Mouse (Mus musculus): ENCODE results near the gene Arfgap2.
"Not testable (repeated sequence)": the region's sequence is repeated elsewhere in the genome, so short reads cannot be mapped to it uniquely, and the experiment has no call there.

The Arfgap2 gene

DNA sequence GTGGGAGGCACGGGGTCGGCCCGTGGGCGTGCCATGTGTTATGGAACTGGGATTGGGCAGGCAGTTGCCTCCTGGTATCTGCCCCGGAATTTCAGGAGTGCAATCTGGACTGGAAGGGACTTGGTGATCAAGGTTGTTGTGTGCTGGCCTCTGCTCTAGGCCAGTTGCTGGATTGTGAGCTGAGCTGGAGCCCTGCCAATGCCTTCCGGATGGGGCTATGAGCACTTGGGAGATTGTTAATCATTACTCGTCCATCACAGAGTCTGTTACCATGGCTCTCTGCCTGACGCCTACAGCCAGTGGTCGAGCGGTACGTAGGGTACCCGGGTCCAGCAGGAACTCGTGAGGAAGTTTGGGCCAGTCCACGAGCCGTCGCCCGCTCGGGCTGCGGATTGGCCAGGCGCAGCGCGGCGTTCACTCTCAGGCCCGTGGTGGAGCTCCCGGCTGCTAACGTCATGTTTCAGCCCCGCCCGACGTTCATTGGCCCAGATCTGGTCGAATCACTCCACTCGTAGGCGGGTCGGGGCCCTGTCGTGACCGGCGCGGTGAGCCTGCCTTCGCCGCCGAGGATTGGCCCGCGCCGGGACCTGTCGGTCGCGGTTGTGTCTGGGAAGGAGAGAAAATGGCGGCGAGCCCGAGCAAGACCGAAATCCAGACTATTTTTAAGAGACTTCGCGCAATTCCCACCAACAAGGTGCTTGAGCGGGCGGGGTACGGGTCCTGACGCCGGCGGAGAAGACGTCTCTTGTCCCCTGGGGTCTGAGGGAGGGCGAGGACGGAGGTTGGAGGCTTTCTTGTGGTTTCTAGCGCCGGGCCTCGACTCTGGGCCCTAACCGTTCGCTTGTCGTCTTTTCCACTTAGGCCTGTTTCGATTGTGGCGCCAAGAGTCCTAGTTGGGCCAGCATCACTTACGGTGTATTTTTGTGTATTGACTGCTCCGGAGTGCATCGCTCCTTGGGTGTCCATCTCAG lies at the start of gene Arfgap2:
Gene Arfgap2, plus strand, starts transcription at position 264 of the 971 bp plus-strand sequence.
- peak; percentile 96 for DNase-seq (ENCODE audit: low read depth)

GRCm38 (mm10) chr2:91217032-91217431 lies 47.7 kb upstream of the Arfgap2 start:
- no peak for DNase-seq (ENCODE audit: low read depth)

- no peak for DNase-seq (ENCODE audit: low read depth)
These were observed 44.3 kb upstream of the Arfgap2 start for GRCm38 (mm10) chr2:91220501-91220900.

GRCm38 (mm10) chr2:91223614-91224013 lies 41.2 kb upstream of the Arfgap2 start:
- DNase-seq (ENCODE audit: low read depth): no peak

- no peak for DNase-seq (ENCODE audit: low read depth)
These were observed 35.0 kb upstream of the Arfgap2 start for GRCm38 (mm10) chr2:91229735-91230134.

DNA sequence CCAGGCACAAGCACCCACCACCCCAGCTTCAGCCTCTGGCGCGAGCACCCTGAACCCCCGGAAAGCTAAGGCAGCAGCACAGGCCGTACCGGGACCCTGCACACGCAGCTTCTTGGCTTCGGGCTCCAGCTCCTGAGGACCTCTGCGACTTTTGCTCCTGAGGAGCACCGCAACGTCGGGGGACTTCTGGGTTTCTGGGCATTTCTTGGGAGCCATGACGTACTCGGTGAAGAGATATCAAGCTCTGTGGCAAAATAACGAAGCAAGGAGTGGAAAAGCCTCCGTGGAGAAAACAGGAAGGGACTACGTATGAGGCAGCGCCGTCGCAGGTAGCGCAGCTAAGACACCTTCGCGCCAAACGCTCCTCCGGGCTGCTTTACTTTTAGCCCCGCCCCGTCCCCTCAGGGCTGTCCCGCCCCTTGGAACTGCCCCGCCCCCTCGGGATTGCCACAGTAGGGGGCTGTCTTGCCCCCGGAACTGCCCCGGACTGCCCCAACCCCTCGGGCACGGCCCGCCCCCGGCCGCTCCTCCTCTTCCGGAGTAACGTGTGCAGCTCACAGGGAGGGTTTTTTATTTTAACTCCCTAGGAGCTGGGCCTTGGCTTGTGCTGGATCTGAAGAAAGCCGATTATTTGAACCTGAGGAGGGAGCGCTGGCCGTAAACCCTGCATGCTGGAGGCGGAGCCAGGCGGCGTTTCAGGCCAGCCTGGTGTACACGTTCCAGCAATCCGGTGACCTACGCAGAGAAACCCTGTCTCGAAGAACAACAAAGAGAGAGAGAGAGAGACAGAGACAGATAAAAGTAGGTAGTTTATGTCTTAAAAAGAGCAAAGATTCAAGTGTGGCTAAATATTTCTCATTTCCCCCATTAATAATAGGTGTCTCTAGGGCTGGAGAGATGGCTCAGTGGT lies 27.9 kb upstream of the Arfgap2 start, which contains the start of gene Ddb2:
Gene Ddb2, minus strand, starts transcription at position 382 of the 910 bp plus-strand sequence.
- DNase-seq (ENCODE audit: low read depth): peak; percentile 90

DNA sequence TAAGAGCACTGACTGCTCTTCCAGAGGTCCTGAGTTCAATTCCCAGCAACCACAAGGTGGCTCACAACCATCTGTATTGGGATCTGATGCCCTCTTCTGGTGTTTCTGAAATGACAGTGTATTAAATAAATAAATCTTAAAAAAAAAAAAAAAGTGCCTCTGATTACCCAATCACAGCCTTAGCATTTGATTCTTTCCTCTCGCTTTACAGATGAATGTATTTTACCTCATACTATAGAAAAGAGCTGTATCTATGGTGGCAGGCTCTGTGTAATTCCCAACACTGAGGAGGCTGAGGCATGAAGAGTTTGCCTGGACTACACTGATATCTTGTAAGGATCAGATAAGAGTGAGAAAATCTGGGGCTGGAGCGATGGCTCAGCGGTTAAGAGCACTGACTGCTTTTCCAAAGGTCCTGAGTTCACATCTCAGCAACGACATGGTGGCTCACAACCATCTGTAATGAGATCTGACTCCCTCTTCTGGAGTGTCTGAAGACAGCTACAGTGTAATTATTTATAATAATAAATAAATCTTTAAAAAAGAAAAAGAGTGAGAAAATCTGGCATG lies 27.2 kb upstream of the Arfgap2 start:
- DNase-seq (ENCODE audit: low read depth): not testable (repeated sequence)

GRCm38 (mm10) chr2:91242547-91242946 lies 22.2 kb upstream of the Arfgap2 start:
- no peak for DNase-seq (ENCODE audit: low read depth)

DNA sequence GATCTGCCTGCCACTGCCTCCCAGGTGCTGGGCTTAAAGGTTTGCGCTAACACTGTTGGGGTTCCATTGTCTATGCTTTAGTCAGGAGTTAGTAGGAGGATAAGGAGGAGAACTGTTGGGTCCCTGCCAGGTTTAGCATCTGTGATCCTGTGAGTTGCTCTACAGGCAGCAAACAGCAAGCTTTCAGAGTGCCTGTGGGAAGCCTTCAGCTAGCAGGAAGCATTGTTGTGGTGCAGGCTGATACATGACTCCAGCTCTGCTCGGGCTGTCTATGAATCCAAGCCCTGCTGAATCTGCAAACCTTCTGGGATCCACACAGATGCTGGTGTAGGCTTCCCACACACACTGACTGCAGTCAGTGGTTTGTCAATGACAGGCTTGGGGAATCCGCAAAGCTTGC lies 21.4 kb upstream of the Arfgap2 start:
- DNase-seq (ENCODE audit: low read depth): no peak

DNA sequence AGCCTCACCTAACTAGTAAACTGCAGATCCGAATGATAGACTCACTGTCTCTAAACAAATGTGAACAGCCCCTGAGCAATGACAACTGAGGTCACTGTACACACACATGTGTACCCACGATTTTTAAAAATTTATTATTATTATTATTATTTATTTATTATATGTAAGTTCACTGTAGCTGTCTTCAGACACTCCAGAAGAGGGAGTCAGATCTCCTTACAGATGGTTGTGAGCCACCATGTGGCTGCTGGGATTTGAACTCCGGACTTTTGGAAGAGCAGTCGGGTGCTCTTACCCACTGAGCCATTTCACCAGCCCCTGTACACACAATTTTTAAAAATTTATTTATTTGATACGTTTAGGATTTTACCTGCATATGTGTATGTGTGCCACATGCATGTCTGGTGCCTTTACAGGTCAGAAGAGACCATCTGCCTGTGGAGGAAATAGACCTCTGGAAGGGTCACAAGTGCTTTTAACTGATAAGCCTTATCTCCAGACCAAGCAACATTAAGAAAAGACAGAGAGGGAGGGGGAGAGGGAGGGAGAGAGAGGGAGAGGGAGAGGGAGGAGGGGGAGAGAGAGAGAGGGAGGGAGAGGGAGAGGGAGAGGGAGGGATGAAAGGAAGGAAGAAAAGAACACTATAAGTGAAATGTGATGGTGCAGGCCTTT lies 20.1 kb upstream of the Arfgap2 start:
- peak; percentile 61 for DNase-seq (ENCODE audit: low read depth)

GRCm38 (mm10) chr2:91248366-91248765 lies 16.4 kb upstream of the Arfgap2 start:
- no peak for DNase-seq (ENCODE audit: low read depth)

GRCm38 (mm10) chr2:91252001-91252400 lies 12.8 kb upstream of the Arfgap2 start:
- DNase-seq (ENCODE audit: low read depth): no peak

DNA sequence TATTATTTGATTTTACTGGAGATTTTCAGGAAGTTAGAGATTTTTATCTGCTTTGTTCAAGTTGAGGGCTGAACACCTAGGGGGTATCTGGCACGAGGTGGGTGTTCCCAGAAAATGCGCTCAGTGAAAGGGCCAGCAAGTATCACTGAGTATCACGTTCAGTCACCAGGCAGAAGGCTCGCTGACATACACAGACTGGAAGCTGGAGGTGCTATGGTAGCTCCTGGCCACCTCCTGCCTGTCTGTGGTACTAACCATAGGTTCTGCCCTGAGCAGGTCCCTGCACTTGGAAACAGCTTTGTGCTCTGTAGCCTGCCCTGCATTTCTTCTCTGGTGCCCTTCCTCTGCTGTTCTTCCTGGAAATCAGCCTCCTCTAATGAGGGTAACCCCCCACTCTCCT lies 12.3 kb upstream of the Arfgap2 start:
- no peak for DNase-seq (ENCODE audit: low read depth)

GRCm38 (mm10) chr2:91254725-91255380 lies 9.9 kb upstream of the Arfgap2 start:
- no peak for DNase-seq (ENCODE audit: low read depth)

DNA sequence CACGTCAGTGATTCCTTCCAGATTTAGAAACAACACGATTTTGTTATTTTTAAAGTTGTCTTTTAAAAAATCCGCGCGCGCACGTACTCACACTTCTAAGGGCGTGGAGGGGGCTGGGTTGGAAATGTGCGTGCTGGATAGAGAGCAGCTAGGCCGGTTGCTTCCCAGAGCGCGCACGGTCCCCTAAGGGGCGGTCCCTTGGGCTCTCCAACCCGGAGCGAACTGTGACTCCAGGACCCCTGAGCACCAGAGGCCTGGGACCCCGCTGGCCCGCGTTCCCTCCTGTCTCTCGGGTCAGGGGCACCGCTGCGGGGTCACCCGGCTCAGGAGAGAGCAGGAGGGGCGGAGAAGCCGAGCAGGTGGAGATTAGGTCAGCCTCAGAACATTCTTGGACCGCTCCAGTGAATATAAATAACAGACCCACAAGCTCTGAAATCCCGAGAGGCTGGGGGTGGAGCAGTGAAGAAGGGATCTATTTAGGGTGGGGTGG lies 9.1 kb upstream of the Arfgap2 start, which contains the start of gene Pacsin3:
Gene Pacsin3, plus strand, starts transcription at position 294 of the 490 bp plus-strand sequence.
- DNase-seq (ENCODE audit: low read depth): no peak

GRCm38 (mm10) chr2:91256256-91257125 lies 8.3 kb upstream of the Arfgap2 start:
- no peak for DNase-seq (ENCODE audit: low read depth)

DNA sequence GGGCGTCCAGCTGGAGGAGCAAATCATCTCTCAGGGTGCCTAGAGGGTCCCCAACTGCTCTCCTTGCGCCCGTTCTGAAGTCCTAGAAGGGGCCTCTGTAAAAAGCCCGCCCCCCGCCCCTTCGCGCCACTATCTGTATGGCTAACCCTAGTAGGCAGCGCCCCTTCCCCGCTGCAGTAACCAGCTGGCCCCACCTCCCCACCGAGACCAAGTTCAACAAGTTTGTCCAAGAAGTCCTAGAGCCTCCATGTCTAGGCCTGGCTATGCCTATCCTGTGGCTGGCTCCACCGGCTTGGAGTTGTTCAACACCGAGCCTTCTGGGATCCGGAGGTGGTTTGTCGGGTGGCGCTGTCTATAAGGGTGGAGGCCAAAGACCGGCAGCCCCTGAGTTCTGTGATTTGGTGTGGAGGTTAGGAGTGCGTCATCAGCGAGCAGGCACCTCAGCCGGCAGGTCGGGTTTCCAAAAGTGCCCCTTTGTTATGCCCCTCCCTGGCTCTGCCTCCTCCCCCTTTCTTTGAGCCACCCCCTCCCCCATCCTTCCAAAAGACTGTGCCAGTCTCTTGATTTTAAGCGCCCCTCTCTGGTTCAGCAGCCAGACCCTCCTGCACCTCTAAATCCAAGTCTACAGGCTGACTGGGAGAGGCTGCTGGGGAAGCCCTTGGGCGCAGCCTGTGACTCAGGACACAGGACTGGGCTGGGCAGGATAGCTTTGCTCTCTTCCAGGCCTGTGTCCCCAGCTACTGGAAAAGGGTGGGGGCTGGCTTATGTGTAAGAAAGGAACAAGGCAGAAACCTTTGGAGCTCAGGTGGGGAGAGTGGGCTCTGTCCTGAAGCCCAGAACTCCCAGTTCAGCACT lies 7.4 kb upstream of the Arfgap2 start:
- DNase-seq (ENCODE audit: low read depth): no peak

- DNase-seq (ENCODE audit: low read depth): no peak
These were observed 6.7 kb upstream of the Arfgap2 start for GRCm38 (mm10) chr2:91258054-91258453.

DNA sequence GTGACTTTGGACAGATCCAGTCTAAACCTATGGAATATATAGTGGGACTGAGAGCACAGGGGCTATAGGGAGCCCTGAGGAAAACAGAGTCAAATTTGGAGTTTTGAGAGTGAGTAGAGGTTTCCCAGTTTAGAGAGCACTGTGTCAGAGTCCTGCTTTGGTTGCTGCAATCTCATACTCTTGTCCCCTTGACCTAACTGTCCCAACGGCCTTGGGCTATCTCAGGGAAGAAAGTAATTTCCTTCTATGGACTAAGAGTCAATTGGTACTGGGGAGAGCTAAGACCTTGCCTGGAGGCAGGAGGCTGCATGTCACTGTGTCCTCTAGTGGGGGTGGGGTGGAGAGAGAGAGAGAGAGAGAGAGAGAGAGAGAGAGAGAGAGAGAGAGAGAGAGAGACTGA lies 5.9 kb upstream of the Arfgap2 start:
- DNase-seq (ENCODE audit: low read depth): no peak

Data from c-Kit-positive CD71-positive TER-119-negative erythroid progenitor cells, embryonic 14.5 days (primary cell).